Mouse (Mus musculus) fibroblast of lung, adult 2 months (primary cell): ENCODE results near the gene Syap1.
"Not testable (repeated sequence)": the region's sequence is repeated elsewhere in the genome, so short reads cannot be mapped to it uniquely, and the experiment has no call there.

Experiments used
- DNase-seq: peaks from one replicate; pipeline ENCODE4 v3.0.0-alpha.2; 2011; ENCODE audit warnings: low read depth

Syap1 gene

GRCm38 (mm10) chrX:162887931-162888511 lies at the start of gene Syap1:
Syap1 (minus strand) TSS chrX:162888447.
- DNase-seq, result no peak

GRCm38 (mm10) chrX:162931467-162931866 lies 43.2 kb upstream of the Syap1 start:
- DNase-seq, result no peak

DNA sequence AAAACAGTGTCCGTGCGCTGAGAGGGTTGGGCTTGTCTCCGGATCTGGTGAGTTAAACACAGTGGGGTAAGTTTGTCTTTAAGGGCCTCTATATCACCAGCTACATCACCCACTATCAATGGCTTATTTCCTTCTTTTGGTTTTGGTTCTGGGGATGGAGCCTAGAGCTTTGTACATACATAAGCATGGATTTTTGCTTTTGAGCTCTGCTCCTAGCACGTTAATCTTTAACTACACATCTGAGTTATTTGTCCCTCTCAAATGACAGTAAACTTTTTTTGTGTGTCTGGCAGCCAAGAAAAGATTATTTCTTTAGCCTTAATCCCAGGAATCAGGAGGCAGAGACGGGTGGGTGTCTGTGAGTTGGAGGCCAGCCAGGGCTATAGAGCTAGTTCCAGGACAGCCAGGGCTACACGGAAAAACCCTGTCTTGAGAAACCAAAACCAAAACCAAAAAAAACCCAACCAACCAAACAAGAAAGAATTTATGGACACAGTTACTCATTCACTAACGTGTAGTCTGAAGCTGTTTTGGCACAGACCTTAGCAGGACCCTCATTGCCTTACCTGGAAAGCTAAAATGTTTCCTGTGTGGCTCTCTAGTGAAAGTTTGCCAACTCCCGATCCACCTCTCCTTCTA lies 33.4 kb upstream of the Syap1 start:
- no peak for DNase-seq

DNA sequence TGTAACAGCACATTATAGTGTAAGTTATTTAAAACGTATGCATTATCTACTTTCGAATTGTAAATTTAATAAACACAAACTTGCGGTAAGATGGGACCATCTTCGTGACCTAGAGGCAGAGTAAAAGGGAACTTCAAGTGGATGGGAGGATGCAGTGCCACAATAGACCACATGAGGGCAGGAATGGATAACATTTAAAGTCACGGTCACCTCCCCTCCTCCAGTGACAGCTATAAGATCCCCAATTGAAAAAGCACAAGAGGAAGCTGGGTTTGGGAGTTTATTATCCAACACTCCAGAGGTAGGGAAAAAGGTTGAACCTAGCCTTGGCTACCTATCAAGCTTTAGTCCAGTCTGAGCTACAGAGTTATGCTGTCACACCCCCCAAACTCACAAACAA lies 27.4 kb upstream of the Syap1 start:
- DNase-seq, result no peak

DNA sequence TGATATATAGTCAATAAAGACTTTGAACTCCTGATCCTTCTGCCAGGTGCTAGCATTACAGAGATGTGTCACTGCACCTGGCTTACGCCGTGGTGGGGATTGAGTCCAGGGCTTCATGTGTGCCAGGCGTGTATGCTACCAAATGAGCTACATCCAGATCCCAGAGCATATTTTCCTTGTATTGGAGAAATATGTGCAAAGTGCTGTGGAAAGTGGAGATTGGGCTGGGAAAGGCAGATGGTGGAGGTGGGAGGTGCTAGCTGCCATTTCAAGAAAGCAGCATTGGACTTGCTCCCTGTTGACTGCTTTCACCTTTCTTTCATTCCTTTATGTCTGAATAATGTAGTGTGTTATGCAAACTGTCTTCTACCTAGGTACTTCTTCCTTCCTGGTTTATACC lies 25.4 kb upstream of the Syap1 start:
- no peak for DNase-seq

DNA sequence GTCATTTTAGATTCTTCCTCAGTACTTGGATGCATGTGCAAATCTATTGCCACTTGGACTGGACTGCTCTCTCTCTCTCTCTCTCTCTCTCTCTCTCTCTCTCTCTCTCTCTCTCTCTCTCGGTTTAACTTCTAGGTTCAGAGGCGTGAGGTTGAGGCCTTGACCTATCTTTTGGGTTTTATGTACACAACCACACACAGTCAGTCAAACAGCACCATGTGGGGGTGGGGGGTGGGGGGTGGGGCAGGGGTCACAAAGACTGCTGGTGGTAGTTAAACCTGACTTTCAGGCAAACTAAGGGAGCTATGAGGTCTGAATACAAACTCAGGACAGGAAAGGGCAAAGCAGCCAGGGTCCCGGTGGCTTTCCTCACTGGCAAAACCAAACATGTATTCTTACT lies 19.3 kb upstream of the Syap1 start:
- DNase-seq, result no peak

- no peak for DNase-seq
Observed at GRCm38 (mm10) chrX:162902040-162902734, 13.9 kb upstream of the Syap1 start.

GRCm38 (mm10) chrX:162901371-162902039 lies 13.3 kb upstream of the Syap1 start:
- DNase-seq, result no peak

GRCm38 (mm10) chrX:162900938-162901337 lies 12.7 kb upstream of the Syap1 start, which contains the start of gene Ctps2:
Ctps2 (plus strand) TSS chrX:162901238.
- DNase-seq, result no peak

GRCm38 (mm10) chrX:162888575-162889223 lies 452 bp upstream of the Syap1 start:
- DNase-seq, result not testable (repeated sequence)

DNA sequence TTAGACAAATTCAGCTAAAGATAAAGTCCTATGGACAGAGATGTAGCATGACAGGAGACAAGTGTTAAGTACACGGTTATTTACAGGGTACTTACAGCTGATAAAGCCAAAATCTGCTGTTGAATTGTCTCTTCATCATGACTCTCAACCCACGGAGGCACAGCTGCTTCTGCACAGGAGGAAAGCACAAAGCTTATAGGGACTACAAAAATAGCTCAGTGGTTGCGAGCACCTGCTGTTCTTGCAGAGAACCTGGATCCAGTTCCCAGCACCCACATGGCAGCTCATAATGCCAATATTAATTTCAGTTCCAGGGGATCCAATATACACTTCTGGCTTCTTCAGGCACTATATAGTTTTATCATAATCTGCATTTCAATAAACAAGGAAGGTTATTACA lies 10.0 kb downstream of the Syap1 start:
- DNase-seq, result no peak

- peak; percentile 4 for DNase-seq
Observed at GRCm38 (mm10) chrX:162873761-162874160, 14.5 kb downstream of the Syap1 start.

GRCm38 (mm10) chrX:162871734-162872517 lies 16.3 kb downstream of the Syap1 start:
- DNase-seq, result no peak

DNA sequence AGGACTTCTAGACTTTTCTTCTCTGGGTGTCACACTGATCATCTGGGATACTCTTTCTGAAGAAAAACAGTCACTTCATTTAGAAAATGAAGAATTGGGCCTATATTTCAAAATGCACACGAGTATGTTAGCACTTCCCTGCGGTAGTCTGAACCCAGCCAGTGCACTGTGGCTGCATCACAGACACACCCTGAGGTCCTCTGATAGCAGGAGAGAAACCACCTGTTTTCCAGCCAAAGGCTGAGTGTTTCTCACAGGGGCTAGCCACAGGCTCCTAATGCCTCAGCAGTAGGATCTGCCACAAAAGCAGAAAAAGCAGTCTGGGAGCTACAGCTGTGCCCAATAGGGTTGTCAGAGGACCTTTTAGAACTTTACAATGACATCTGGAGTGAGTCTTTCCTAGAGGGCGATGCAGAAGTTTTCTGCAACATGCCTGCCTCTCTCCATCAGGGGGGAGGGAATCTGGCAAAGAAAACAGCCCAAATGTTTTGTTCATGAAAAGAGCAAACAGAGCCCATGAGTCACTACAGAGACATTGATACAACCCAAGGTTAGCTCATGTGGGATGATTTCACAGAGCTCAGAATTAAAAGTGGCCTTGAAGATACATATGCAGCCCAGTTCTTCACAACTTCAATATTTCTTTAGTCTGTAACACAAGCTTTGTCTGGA lies 19.8 kb downstream of the Syap1 start:
- DNase-seq, result no peak

DNA sequence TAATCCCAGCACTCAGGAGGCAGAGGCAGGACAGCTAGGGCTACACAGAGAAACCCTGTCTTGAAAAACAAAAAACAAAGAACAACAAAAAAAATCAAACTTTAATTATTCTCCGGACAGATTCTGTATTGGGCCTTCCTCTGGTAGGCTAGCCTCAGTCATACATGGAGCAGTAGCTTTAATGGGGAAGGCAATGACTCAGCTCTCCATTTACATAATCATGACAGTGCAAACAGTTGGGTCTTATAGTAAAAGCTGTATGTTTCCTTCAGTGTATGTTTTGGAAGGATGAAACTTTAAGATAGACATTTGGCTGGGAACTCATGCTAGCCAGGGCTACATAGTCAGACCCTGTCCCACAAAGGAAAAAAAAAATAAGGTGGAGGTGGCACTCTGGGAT lies 39.6 kb downstream of the Syap1 start:
- no peak for DNase-seq

- no peak for DNase-seq
Observed at GRCm38 (mm10) chrX:162845531-162845930, 42.7 kb downstream of the Syap1 start.

- no peak for DNase-seq
Observed at GRCm38 (mm10) chrX:162844447-162845100, 43.7 kb downstream of the Syap1 start.

DNA sequence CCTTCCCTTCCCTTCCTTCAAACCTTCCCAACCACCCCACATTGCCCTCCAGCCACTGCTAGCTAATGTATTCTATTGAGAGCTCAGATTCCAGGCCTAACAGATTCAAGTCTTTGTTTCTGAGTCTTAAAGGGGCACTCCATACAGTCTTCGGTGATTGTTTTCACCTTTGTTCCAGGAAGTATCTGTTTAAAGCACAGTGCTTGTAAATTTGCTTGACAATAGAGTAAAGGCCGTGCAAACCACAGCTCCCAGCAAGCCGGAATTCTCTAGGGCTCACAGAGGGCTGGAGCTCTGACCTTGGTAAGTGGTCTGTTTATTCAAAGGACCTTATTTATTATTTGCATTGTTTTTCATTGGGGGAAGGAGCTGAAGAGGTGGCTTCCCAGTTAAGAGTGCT lies 56.1 kb downstream of the Syap1 start:
- no peak for DNase-seq

GRCm38 (mm10) chrX:162831542-162831941 lies 56.7 kb downstream of the Syap1 start:
- DNase-seq, result no peak

DNA sequence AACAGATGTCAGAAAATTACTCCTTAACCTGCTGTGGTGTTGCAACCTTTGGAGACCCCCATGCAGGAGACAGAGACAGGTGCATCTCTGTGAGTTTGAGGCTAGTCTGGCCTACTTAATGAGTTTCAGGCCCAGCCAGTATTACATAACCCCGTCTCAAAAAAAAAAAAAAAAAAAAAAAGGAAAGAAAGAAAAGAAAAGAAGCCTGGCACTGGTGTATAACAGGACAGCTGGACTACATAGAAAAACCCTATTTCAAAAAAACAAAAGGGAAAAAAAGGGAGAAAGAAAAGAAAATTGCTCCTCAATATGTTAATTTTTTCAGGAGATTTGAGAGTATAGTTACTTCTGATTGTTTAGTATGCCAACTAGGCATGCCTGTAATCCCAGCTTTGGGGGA lies 57.2 kb downstream of the Syap1 start:
- DNase-seq, result no peak
